Mouse (Mus musculus) MEL (cell line): ENCODE measurements at regions not wholly inside any gene's neighbourhood (a gene's known extent, or its start where the extent isn't known, plus 50 kb on each side); places are given as distances from the start of the nearest gene placed in this dataset.

Experiments
- DNase-seq: peaks from one replicate; pipeline ENCODE4 v3.0.0; 2011; ENCODE audit warnings: low read depth, low spot score
- H3K27ac ChIP-seq: 2 replicates; pipeline ENCODE4 v1.5.1; 2012; ENCODE audit warnings: low read depth, mild to moderate bottlenecking, control low read depth, low read length, moderate library complexity; ENCODE audit not compliant: control insufficient read depth
- H3K27me3 ChIP-seq, 2 experiments: fragments of 150-350 bp in 1 of 2; sonication (generic) in 1 of 2; 2 replicates each; pipeline ENCODE4 v1.6.1; 2012; ENCODE audit warnings: low read length in 2 of 2, mild to moderate bottlenecking in 2 of 2, improper control_type of control experiment in 1 of 2, moderate library complexity in 1 of 2; ENCODE audit not compliant: insufficient read depth in 2 of 2, control insufficient read depth in 1 of 2
- H3K36me3 ChIP-seq, 2 experiments: 2 replicates each; pipeline ENCODE4 v1.6.1; 2012 to 2014; ENCODE audit warnings: low read length in 2 of 2, improper control_type of control experiment in 1 of 2, inconsistent platforms in 1 of 2, mild to moderate bottlenecking in 1 of 2; ENCODE audit not compliant: insufficient read depth in 2 of 2, control insufficient read depth in 1 of 2
- H3K4me1 ChIP-seq, 2 experiments: fragments of 150-350 bp in 1 of 2; sonication (generic) in 1 of 2; 2 replicates each; pipeline ENCODE4 v1.6.1; 2012; ENCODE audit warnings: low read length in 2 of 2, improper control_type of control experiment in 1 of 2, mild to moderate bottlenecking in 1 of 2; ENCODE audit not compliant: insufficient read depth in 2 of 2, control insufficient read depth in 1 of 2
- H3K4me3 ChIP-seq, 2 experiments: fragments of 150-350 bp in 1 of 2; sonication (generic) in 1 of 2; 2 replicates each; pipeline ENCODE4 v1.5.1; 2012; ENCODE audit warnings: low read depth in 2 of 2, low read length in 2 of 2, mild to moderate bottlenecking in 2 of 2, moderate library complexity in 2 of 2, control low read depth in 1 of 2, improper control_type of control experiment in 1 of 2; ENCODE audit not compliant: control insufficient read depth in 1 of 2, insufficient read depth in 1 of 2
- H3K79me2 ChIP-seq: 2 replicates; pipeline ENCODE4 v1.6.1; 2012; ENCODE audit warnings: mild to moderate bottlenecking, low read length, moderate library complexity; ENCODE audit not compliant: control insufficient read depth, poor library complexity, insufficient read depth
- H3K9ac ChIP-seq: 2 replicates; pipeline ENCODE4 v1.6.1; 2012; ENCODE audit warnings: low read depth, mild to moderate bottlenecking, control low read depth, low read length, moderate library complexity; ENCODE audit not compliant: control insufficient read depth, poor library complexity, severe bottlenecking
- H3K9me3 ChIP-seq: fragments of 150-350 bp; sonication (generic); replicated peaks from 2 replicates; pipeline ENCODE4 v1.6.1; 2012; ENCODE audit warnings: mild to moderate bottlenecking, low read length, improper control_type of control experiment, moderate library complexity; ENCODE audit not compliant: insufficient read depth
- CHD2 ChIP-seq: IDR thresholded peaks from 2 replicates; pipeline ENCODE4 v1.6.1; 2011; ENCODE audit warnings: low read length, improper control_type of control experiment
- EP300 ChIP-seq, 2 experiments: IDR thresholded peaks; 2 replicates each; pipeline ENCODE4 v1.6.1; 2011; ENCODE audit warnings: improper control_type of control experiment in 2 of 2, low read length in 2 of 2, low read depth in 1 of 2, mild to moderate bottlenecking in 1 of 2
- GABPA ChIP-seq: IDR thresholded peaks from 2 replicates; pipeline ENCODE4 v1.6.1; 2012; ENCODE audit warnings: low read depth, mild to moderate bottlenecking, inconsistent platforms, low read length, improper control_type of control experiment, moderate library complexity
- GATA1 ChIP-seq: IDR thresholded peaks from 2 replicates; pipeline ENCODE4 v1.6.1; 2011; ENCODE audit warnings: low read depth, low read length, improper control_type of control experiment
- KAT2A ChIP-seq: conservative IDR thresholded peaks from 2 replicates; pipeline ENCODE4 v1.6.1; 2012; ENCODE audit warnings: low read depth, low read length, improper control_type of control experiment, inconsistent platforms
- MAFK ChIP-seq: IDR thresholded peaks from 2 replicates; pipeline ENCODE4 v1.6.1; 2011; ENCODE audit warnings: low read depth, mild to moderate bottlenecking, low read length, improper control_type of control experiment, borderline replicate concordance
- MXI1 ChIP-seq: IDR thresholded peaks from 2 replicates; pipeline ENCODE4 v1.6.1; 2011; ENCODE audit warnings: mild to moderate bottlenecking, low read depth, low read length, improper control_type of control experiment
- MYB ChIP-seq: IDR thresholded peaks from 2 replicates; pipeline ENCODE4 v1.6.1; 2011; ENCODE audit warnings: mild to moderate bottlenecking, low read depth, low read length, improper control_type of control experiment
- NELFE ChIP-seq: IDR thresholded peaks from 2 replicates; pipeline ENCODE4 v1.6.1; 2011; ENCODE audit warnings: low read depth, low read length, improper control_type of control experiment
- POLR2A ChIP-seq, 2 experiments: IDR thresholded peaks; 2 replicates each; pipeline ENCODE4 v1.6.1; 2011 to 2012; ENCODE audit warnings: low read length in 2 of 2, mild to moderate bottlenecking in 2 of 2, control low read depth in 1 of 2, improper control_type of control experiment in 1 of 2, low read depth in 1 of 2, moderate library complexity in 1 of 2; ENCODE audit not compliant: control insufficient read depth in 1 of 2, insufficient read depth in 1 of 2, poor library complexity in 1 of 2
- POLR2AphosphoS5 ChIP-seq: IDR thresholded peaks from 2 replicates; pipeline ENCODE4 v1.6.1; 2012; ENCODE audit warnings: low read depth, borderline replicate concordance, mild to moderate bottlenecking, inconsistent platforms, low read length, moderate library complexity, mixed read lengths
- RAD21 ChIP-seq: IDR thresholded peaks from 2 replicates; pipeline ENCODE4 v1.6.1; 2011; ENCODE audit warnings: mild to moderate bottlenecking, low read depth, low read length, improper control_type of control experiment
- RCOR1 ChIP-seq: IDR thresholded peaks from 2 replicates; pipeline ENCODE4 v1.6.1; 2012; ENCODE audit warnings: low read depth, mild to moderate bottlenecking, inconsistent platforms, low read length, improper control_type of control experiment
- SIN3A ChIP-seq: IDR thresholded peaks from 2 replicates; pipeline ENCODE4 v1.6.1; 2012; ENCODE audit warnings: low read length, improper control_type of control experiment, inconsistent platforms
- TBP ChIP-seq: IDR thresholded peaks from 2 replicates; pipeline ENCODE4 v1.8.0; 2011; ENCODE audit warnings: low read depth, low read length, improper control_type of control experiment
- TCF12 ChIP-seq: IDR thresholded peaks from 2 replicates; pipeline ENCODE4 v1.6.1; 2014; ENCODE audit warnings: low read depth, mild to moderate bottlenecking, inconsistent platforms, low read length, improper control_type of control experiment, moderate library complexity
- USF1 ChIP-seq: IDR thresholded peaks from 2 replicates; pipeline ENCODE4 v1.6.1; 2014; ENCODE audit warnings: low read depth, mild to moderate bottlenecking, inconsistent platforms, low read length, improper control_type of control experiment, moderate library complexity
- USF2 ChIP-seq, 2 experiments: IDR thresholded peaks; 2 replicates each; pipeline ENCODE4 v1.6.1; 2011 to 2012; ENCODE audit warnings: improper control_type of control experiment in 2 of 2, low read length in 2 of 2, borderline replicate concordance in 1 of 2, inconsistent platforms in 1 of 2, low read depth in 1 of 2, mild to moderate bottlenecking in 1 of 2; ENCODE audit not compliant: insufficient read depth in 1 of 2
- ZC3H11A ChIP-seq: IDR thresholded peaks from 2 replicates; pipeline ENCODE4 v1.6.1; 2012; ENCODE audit warnings: low read depth, mild to moderate bottlenecking, inconsistent platforms, low read length, improper control_type of control experiment

DNA sequence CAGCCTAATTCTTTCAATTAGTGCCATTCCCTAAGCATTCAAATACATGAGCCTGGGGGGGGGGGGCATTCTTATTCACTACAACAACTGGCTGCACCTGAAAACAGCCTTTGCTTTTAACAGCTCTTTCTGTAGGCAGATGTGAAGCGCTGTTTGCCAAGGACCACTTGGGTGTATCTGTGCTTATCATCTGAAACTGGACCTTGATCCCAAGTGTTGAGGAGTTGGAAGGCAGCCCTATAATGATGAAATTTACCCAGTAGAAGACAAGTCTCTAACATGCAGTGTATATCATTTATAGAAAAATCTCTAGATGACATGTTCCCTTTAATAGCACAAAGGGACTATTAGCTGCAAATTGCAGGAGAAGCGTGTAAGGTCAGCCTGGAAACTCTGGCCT, 660.0 kb downstream of the Zfp619 start:
- H3K27ac ChIP-seq, result no peak overlapping the region
- DNase-seq, result no peak
- H3K27me3 ChIP-seq, result no peaks in the 10 kb centered on the region
- H3K9me3 ChIP-seq, result no peaks in the 10 kb centered on the region
- TF ChIP-seq CHD2 (no peak), KAT2A (no peak), POLR2AphosphoS5 (no peak), MXI1 (no peak), ZC3H11A (no peak), MAFK (no peak), NELFE (no peak), GABPA (no peak), USF2 (IDR thresholded peaks at IDR 0.05; ENCODE audit: borderline replicate concordance in 1 of 2, insufficient read depth in 1 of 2, low read depth in 1 of 2, low read length in 2 of 2) (no peak), POLR2A (IDR thresholded peaks at IDR 0.05; ENCODE audit: control insufficient read depth in 1 of 2, insufficient read depth in 1 of 2, low read depth in 1 of 2, low read length in 2 of 2, poor library complexity in 1 of 2) (no peak), SIN3A (no peak), TCF12 (no peak), TBP (no peak), RAD21 (no peak), RCOR1 (no peak), USF1 (no peak)
- no peak overlapping the region for H3K9ac ChIP-seq
- H3K36me3 ChIP-seq, result no peaks in the 10 kb centered on the region
- no peak overlapping the region for H3K4me3 ChIP-seq
- no peaks in the 10 kb centered on the region for H3K4me1 ChIP-seq
- no peaks in the 10 kb centered on the region for H3K79me2 ChIP-seq

- H3K27me3 ChIP-seq, result no peaks in the 10 kb centered on the region
- H3K36me3 ChIP-seq, result no peaks in the 10 kb centered on the region
- H3K9ac ChIP-seq, result no peak overlapping the region
- no peaks in the 10 kb centered on the region for H3K9me3 ChIP-seq
- H3K4me1 ChIP-seq, result no peaks in the 10 kb centered on the region
- no peak for TF ChIP-seq NELFE
- no peak for TF ChIP-seq KAT2A
- TF ChIP-seq EP300 (IDR thresholded peaks at IDR 0.05; ENCODE audit: low read depth in 1 of 2, low read length in 2 of 2), result no peak
- no peak for TF ChIP-seq POLR2AphosphoS5
- TF ChIP-seq GATA1, result no peak
- TF ChIP-seq USF2 (IDR thresholded peaks at IDR 0.05; ENCODE audit: borderline replicate concordance in 1 of 2, insufficient read depth in 1 of 2, low read depth in 1 of 2, low read length in 2 of 2), result no peak
- no peak for TF ChIP-seq MYB
- TF ChIP-seq CHD2, result no peak
- no peak for TF ChIP-seq TBP
- no peaks in the 10 kb centered on the region for H3K79me2 ChIP-seq
- no peak overlapping the region for H3K4me3 ChIP-seq
- DNase-seq, result no peak
- no peak overlapping the region for H3K27ac ChIP-seq
Measured at GRCm38 (mm10) chr7:40195366-40195765, 677.8 kb downstream of the Zfp619 start.
